Mouse (Mus musculus) B cell, adult 2 months (primary cell): Measurements from ENCODE around the gene Fpr-rs7.

Experiments
- DNase-seq, 2 experiments: peaks; one replicate each; pipeline ENCODE4 v3.0.0; 2022

Gene Fpr-rs7

DNA sequence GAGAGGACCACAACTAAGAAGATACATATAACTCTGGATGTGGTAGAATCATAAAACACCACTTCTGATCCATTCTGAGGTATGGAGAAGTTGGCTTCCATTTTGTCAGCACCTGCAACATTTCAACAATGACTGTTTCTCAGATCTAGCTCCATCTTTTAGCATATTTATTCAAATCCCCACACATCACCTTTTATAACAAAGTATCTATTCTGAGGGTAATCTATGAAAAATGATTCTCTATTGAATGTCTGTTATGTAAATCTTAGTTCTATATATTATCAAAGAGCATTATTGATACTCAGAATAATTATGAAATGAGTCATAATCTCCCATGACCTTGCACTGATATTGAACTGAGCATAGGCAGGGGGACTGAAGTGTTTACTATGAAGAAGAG is at the start of gene Fpr-rs7:
TSS of gene Fpr-rs7 (minus strand) at position 101 of the 400 bp plus-strand sequence.
- no peak for DNase-seq

DNA sequence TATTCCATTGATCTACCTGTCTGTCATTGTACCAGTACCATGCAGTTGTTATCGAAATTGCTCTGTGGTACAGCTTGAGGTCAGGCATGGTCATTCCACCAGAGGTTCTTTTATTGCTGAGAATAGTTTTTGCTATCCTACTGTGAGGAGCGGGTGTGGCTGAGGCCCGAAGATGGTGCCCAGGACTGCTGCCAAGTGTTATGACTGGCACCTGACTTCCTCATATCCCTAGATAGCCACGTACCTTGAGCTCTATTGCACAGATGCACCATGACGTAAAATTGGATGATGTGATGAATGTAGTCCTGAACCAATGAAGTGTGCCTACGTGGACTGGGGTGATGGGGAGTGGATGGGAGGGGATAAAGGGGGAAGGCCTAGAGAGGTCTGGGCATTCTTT is 39.9 kb downstream of the Fpr-rs7 start:
- no peak for DNase-seq

DNA sequence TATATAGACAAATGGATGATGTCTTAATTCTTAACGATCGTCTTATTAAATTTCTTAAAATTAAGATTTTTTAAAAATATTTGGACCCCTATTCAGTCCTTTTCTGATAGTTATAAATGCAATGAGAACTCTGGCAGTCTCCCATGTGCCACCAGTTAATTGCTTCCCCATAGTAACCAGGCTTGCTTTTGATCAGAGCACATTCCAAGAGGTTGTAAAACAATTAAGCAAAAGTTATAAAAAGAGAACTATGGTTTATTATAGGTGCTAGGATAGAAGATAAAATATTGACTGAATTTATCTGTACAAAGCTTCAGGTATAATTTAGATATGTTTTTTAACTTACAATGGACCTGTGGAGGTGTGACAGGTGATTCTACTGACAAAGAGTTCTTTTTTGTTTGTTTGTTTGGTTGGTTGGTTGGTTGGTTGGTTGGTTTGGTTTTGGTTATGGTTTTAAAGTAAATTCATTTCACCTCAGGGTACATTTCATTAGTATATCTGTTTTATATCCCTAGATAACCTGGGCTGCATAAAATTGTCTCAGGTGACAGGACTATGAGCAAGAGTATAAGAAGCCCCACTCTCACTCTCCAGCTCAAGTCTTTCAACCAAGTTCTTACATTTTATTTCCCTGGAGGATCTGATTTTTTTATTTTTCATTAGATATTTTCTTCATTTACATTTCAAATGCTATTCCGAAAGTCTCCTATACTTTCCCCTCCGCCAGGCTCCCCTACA is 42.2 kb downstream of the Fpr-rs7 start:
- no peak for DNase-seq
